In the genomic region with DNA sequence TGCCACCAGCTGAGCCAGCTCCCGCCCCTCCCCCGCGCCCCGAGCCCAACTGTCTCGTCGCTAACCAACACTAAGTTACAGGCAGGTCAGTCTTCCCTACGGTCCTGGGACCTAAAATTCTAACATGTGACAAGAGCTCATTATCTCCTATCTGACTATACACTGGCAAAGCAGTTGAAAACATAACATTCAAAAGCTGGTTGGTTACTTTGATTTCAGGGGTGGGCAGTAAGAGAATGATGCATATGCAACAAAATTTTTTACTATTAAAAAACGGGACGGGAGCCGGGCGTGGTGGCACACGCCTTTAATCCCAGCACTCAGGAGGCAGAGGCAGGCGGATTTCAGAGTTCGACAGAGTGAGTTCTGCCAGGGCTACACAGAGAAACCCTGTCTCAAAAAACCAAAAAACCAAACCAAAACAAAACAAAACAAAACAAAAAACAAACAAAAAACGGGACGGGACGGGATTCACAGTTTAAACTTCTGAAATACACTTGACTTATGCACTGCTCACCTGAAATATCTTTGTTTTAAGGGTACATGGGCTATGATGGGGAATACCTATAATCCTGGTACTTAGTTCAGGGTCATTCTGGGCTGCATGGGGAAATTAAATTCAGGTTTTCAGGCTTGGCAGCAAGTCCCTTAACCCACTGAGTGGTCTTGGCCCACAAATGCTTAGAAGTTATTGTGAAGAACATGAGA, we compare ENCODE assay signal across 8 mouse cellular contexts. TPM values are rescaled to one million over a fixed set of nuclear protein-coding genes. Genes with fewer than 3 reads are reported as not detected.
DNase-seq lines count a peak whose midpoint lies in the region; ATAC-seq lines count a peak whose summit lies in the region.

No protein-coding gene starts in this region.

- H3K4me2 ChIP-seq in heart, embryonic 13.5 days = peak overlapping the region; percentile 71
- peak overlapping the region; percentile 55 for H3K4me2 ChIP-seq in kidney, embryonic 14.5 days (replicated peaks; ENCODE audit: low read depth, low read length)
- H3K4me2 ChIP-seq in midbrain, embryonic 16.5 days (ENCODE audit: low read length) = peak overlapping the region; percentile 29

- DNase-seq in heart, adult 9 months (ENCODE audit: low spot score in 2 of 2) = no peak
- DNase-seq in forebrain, embryonic 10.5 days (ENCODE audit: extremely low spot score, low spot score) = no peak
- no peak for DNase-seq in cerebellum, postnatal 14 days
- DNase-seq in thymus, postnatal 14 days = no peak
- DNase-seq in gastrocnemius, postnatal 14 days = no peak

- no peaks in the 10 kb centered on the region for H3K27me3 ChIP-seq in heart, embryonic 13.5 days (replicated peaks)
- H3K27me3 ChIP-seq in forebrain, embryonic 10.5 days (ENCODE audit: poor library complexity, severe bottlenecking) = peaks cover 20% of the 10 kb centered on the region
- no peaks in the 10 kb centered on the region for H3K27me3 ChIP-seq in kidney, embryonic 14.5 days (ENCODE audit: control insufficient read depth, insufficient read depth, low read length)
- peaks cover 6% of the 10 kb centered on the region; the same call in 1 of the 2 replicates for H3K27me3 ChIP-seq in midbrain, embryonic 16.5 days (ENCODE audit: control insufficient read depth, insufficient read depth, low read depth, low read length)

- no peaks in the 10 kb centered on the region for H3K36me3 ChIP-seq in heart, embryonic 13.5 days
- peaks cover 2% of the 10 kb centered on the region for H3K36me3 ChIP-seq in forebrain, embryonic 10.5 days (replicated peaks)
- H3K36me3 ChIP-seq in kidney, embryonic 14.5 days (ENCODE audit: control insufficient read depth, insufficient read depth, low read length) = 0 out of 2 replicates have a peak, but pooled peaks cover under 1% of the 10 kb centered on the region
- no peaks in the 10 kb centered on the region for H3K36me3 ChIP-seq in midbrain, embryonic 16.5 days (ENCODE audit: control insufficient read depth, insufficient read depth, low read length)

- no peaks in the 10 kb centered on the region for H3K9me3 ChIP-seq in heart, embryonic 13.5 days
- H3K9me3 ChIP-seq in forebrain, embryonic 10.5 days = no peaks in the 10 kb centered on the region
- no peaks in the 10 kb centered on the region for H3K9me3 ChIP-seq in kidney, embryonic 14.5 days (ENCODE audit: control insufficient read depth, low read length)
- no peaks in the 10 kb centered on the region for H3K9me3 ChIP-seq in midbrain, embryonic 16.5 days (replicated peaks; ENCODE audit: control insufficient read depth, low read length, poor library complexity, severe bottlenecking)

- intact Hi-C loops in gastrocnemius, postnatal 14 days (cut with DNase I; ENCODE audit: low total_unique reads) = loop anchor here (2.0 kb wide), 1 partner anchor 26 kb away; no protein-coding TSS in a partner anchor

- peak overlapping the region; percentile 80 for H3K9ac ChIP-seq in heart, embryonic 13.5 days
- peak overlapping the region; percentile 50; the same call in 1 of the 2 replicates for H3K9ac ChIP-seq in kidney, embryonic 14.5 days (ENCODE audit: low read depth, low read length)
- no peak overlapping the region; the same call in 1 of the 2 replicates for H3K9ac ChIP-seq in midbrain, embryonic 16.5 days (ENCODE audit: low read depth, low read length)

- H3K27ac ChIP-seq in heart, embryonic 13.5 days (replicated peaks) = peak overlapping the region; percentile 56
- peak overlapping the region; percentile 78 for H3K27ac ChIP-seq in forebrain, embryonic 10.5 days
- H3K27ac ChIP-seq in kidney, embryonic 14.5 days (ENCODE audit: low read depth, low read length) = no peak overlapping the region
- no peak overlapping the region for H3K27ac ChIP-seq in midbrain, embryonic 16.5 days (ENCODE audit: low read length)

- ATAC-seq in heart, embryonic 13.5 days (ENCODE audit: extremely low read depth, insufficient number of reproducible peaks, low FRiP score, low TSS enrichment) = no peak
- no peak for ATAC-seq in kidney, embryonic 14.5 days (ENCODE audit: low FRiP score, low TSS enrichment)
- no peak for ATAC-seq in midbrain, embryonic 16.5 days

- peak overlapping the region; percentile 54 for H3K4me3 ChIP-seq in heart, embryonic 13.5 days
- peak overlapping the region; percentile 50 for H3K4me3 ChIP-seq in forebrain, embryonic 10.5 days
- H3K4me3 ChIP-seq in kidney, embryonic 14.5 days (ENCODE audit: low read length) = peak overlapping the region; percentile 36
- H3K4me3 ChIP-seq in midbrain, embryonic 16.5 days (ENCODE audit: low read depth, low read length) = no peak overlapping the region

- WGBS in heart, embryonic 13.5 days = 27% methylated on average over 17 of the region's 17 CpGs
- 44% methylated on average over 17 of the region's 17 CpGs for WGBS in forebrain, embryonic 10.5 days
- 40% methylated on average over 17 of the region's 17 CpGs for WGBS in kidney, embryonic 14.5 days
- WGBS in midbrain, embryonic 16.5 days = 44% methylated on average over 17 of the region's 17 CpGs

- H3K4me1 ChIP-seq in heart, embryonic 13.5 days = peaks cover 30% of the 10 kb centered on the region
- peaks cover 37% of the 10 kb centered on the region for H3K4me1 ChIP-seq in forebrain, embryonic 10.5 days
- H3K4me1 ChIP-seq in kidney, embryonic 14.5 days (ENCODE audit: control insufficient read depth, insufficient read depth, low read length) = peaks cover 9% of the 10 kb centered on the region; the same call in 1 of the 2 replicates
- H3K4me1 ChIP-seq in midbrain, embryonic 16.5 days (ENCODE audit: control insufficient read depth, insufficient read depth, low read length) = peaks cover 4% of the 10 kb centered on the region

RNA-seq across cellular contexts. Expression of a gene that starts 4.1 kb away (rescaled TPM):
- 147 and 163 TPM in 2 replicates for polyA plus RNA-seq in heart, embryonic 13.5 days (2015; fragmentation: Nextera tagmentation; extraction: Ambion mirVana)
- polyA plus RNA-seq in forebrain, embryonic 10.5 days (2016; fragmentation: Nextera tagmentation; extraction: Ambion mirVana) = 170 and 175 TPM in 2 replicates
- polyA plus RNA-seq in kidney, embryonic 14.5 days (2014; fragmentation: Nextera tagmentation; extraction: Ambion mirVana) = 215 and 226 TPM in 2 replicates
- polyA plus RNA-seq in midbrain, embryonic 16.5 days (2015; fragmentation: Nextera tagmentation; extraction: Ambion mirVana) = 364 and 366 TPM in 2 replicates
- 100 to 1,000 TPM; 294 to 336 TPM for total RNA-seq in gastrocnemius, postnatal 14 days (2021)

RNA-seq across cellular contexts. Expression of a gene that starts 24.3 kb away (rescaled TPM):
- polyA plus RNA-seq in heart, embryonic 13.5 days (2015; fragmentation: Nextera tagmentation; extraction: Ambion mirVana) = 93.0 and 96.8 TPM in 2 replicates
- 257 and 263 TPM in 2 replicates for polyA plus RNA-seq in forebrain, embryonic 10.5 days (2016; fragmentation: Nextera tagmentation; extraction: Ambion mirVana)
- 146 and 188 TPM in 2 replicates for polyA plus RNA-seq in kidney, embryonic 14.5 days (2014; fragmentation: Nextera tagmentation; extraction: Ambion mirVana)
- polyA plus RNA-seq in midbrain, embryonic 16.5 days (2015; fragmentation: Nextera tagmentation; extraction: Ambion mirVana) = 36.0 and 37.1 TPM in 2 replicates
- 1 to 10 TPM; 6.1 to 6.5 TPM for total RNA-seq in gastrocnemius, postnatal 14 days (2021)

RNA-seq across cellular contexts. Expression of a gene that starts 43.1 kb away (rescaled TPM):
- 0.15 TPM in 1 of 2 replicates, not detected in the other for polyA plus RNA-seq in heart, embryonic 13.5 days (2015; fragmentation: Nextera tagmentation; extraction: Ambion mirVana)
- polyA plus RNA-seq in forebrain, embryonic 10.5 days (2016; fragmentation: Nextera tagmentation; extraction: Ambion mirVana) = not detected in 2 replicates
- polyA plus RNA-seq in kidney, embryonic 14.5 days (2014; fragmentation: Nextera tagmentation; extraction: Ambion mirVana) = not detected in 2 replicates
- not detected in 2 replicates for polyA plus RNA-seq in midbrain, embryonic 16.5 days (2015; fragmentation: Nextera tagmentation; extraction: Ambion mirVana)
- total RNA-seq in gastrocnemius, postnatal 14 days (2021) = 1 to 10 TPM in 1 of 2 experiments, under 1 TPM in 1; 0.93 to 3.9 TPM

RNA-seq across cellular contexts. Expression of a gene that starts 45.5 kb away (rescaled TPM):
- polyA plus RNA-seq in heart, embryonic 13.5 days (2015; fragmentation: Nextera tagmentation; extraction: Ambion mirVana) = 0.94 and 8.3 TPM in 2 replicates
- polyA plus RNA-seq in forebrain, embryonic 10.5 days (2016; fragmentation: Nextera tagmentation; extraction: Ambion mirVana) = not detected in 2 replicates
- 0.20 and 0.49 TPM in 2 replicates for polyA plus RNA-seq in kidney, embryonic 14.5 days (2014; fragmentation: Nextera tagmentation; extraction: Ambion mirVana)
- polyA plus RNA-seq in midbrain, embryonic 16.5 days (2015; fragmentation: Nextera tagmentation; extraction: Ambion mirVana) = not detected in 2 replicates
- total RNA-seq in gastrocnemius, postnatal 14 days (2021) = not detected

Comparison
In these comparisons a context has a peak if more than half of its experiments do, and no peak if none do; other contexts are left out.
1. H3K27ac ChIP-seq: peak in heart, embryonic 13.5 days (single experiment) and forebrain, embryonic 10.5 days (single experiment); none in kidney, embryonic 14.5 days (single experiment) and midbrain, embryonic 16.5 days (single experiment).
2. Peak in every context shown above with its lines, with median percentiles within 50 percentile points of each other: H3K4me2 ChIP-seq.